Mouse (Mus musculus) heart, embryonic 11.5 days (tissue): ENCODE data around the gene Mtmr1. TPM values are rescaled to one million over a fixed set of nuclear protein-coding genes. Genes with fewer than 3 reads are reported as not detected.

Experiments
- ATAC-seq: fragments of 200-750 bp; cut with Nextera tagmentation; replicated peaks from 2 replicates; pipeline ENCODE4 v1.8.0; 2017; ENCODE audit warnings: moderate library complexity; ENCODE audit not compliant: insufficient number of reproducible peaks, low FRiP score, low TSS enrichment
- H3K27ac ChIP-seq: fragments of 300-500 bp; sonication (generic); 2 replicates; pipeline ENCODE4 v1.5.1; 2014; ENCODE audit warnings: mild to moderate bottlenecking, low read depth, low read length
- H3K27me3 ChIP-seq: fragments of 300-500 bp; sonication (generic); 2 replicates; pipeline ENCODE4 v1.6.1; 2014; ENCODE audit warnings: mild to moderate bottlenecking, low read length, mixed read lengths; ENCODE audit not compliant: control insufficient read depth, insufficient read depth
- H3K36me3 ChIP-seq: fragments of 300-500 bp; sonication (generic); 2 replicates; pipeline ENCODE4 v1.6.1; 2014; ENCODE audit warnings: mild to moderate bottlenecking, low read length, moderate library complexity, mixed read lengths; ENCODE audit not compliant: control insufficient read depth, insufficient read depth
- H3K4me1 ChIP-seq: fragments of 300-500 bp; sonication (generic); 2 replicates; pipeline ENCODE4 v1.6.1; 2014; ENCODE audit warnings: low read length; ENCODE audit not compliant: control insufficient read depth, insufficient read depth
- H3K4me2 ChIP-seq: fragments of 300-500 bp; sonication (generic); 2 replicates; pipeline ENCODE4 v1.6.1; 2014; ENCODE audit warnings: mild to moderate bottlenecking, moderate library complexity
- H3K4me3 ChIP-seq: fragments of 300-500 bp; sonication (generic); 2 replicates; pipeline ENCODE4 v1.5.1; 2014; ENCODE audit warnings: low read depth, low read length
- H3K9ac ChIP-seq: fragments of 300-500 bp; sonication (generic); 2 replicates; pipeline ENCODE4 v1.6.1; 2014; ENCODE audit warnings: mild to moderate bottlenecking, low read depth, low read length, moderate library complexity
- H3K9me3 ChIP-seq: fragments of 300-500 bp; sonication (generic); replicated peaks from 2 replicates; pipeline ENCODE4 v1.6.1; 2016; ENCODE audit warnings: low read length; ENCODE audit not compliant: control insufficient read depth
- WGBS: fragments of 180-500 bp; shearing (Covaris S2); extraction: QIAGEN DNeasy Blood & Tissue Kit; methylation state at CpG from one replicate; pipeline ENCODE4 v1.1.7; 2014; ENCODE audit not compliant: insufficient replicate concordance; 5-methylcytosine and 5-hydroxymethylcytosine counted together
- polyA plus RNA-seq: library from polyadenylated mRNA; unstranded; fragments of >200 nt; fragmentation: Nextera tagmentation; extraction: Ambion mirVana; gene quantifications from 2 replicates; pipeline ENCODE4 v1.2.1, GENCODE M21; 2014

Gene Mtmr1
- polyA plus RNA-seq, 1 experiment from 2014 or later, result 11.3 TPM

- H3K4me2 ChIP-seq, result no peak overlapping the region
- no peaks in the 10 kb centered on the region for H3K4me1 ChIP-seq
- no peaks in the 10 kb centered on the region for H3K36me3 ChIP-seq
- H3K4me3 ChIP-seq, result no peak overlapping the region
- H3K27me3 ChIP-seq, result no peaks in the 10 kb centered on the region
- no peak for ATAC-seq
- no peaks in the 10 kb centered on the region for H3K9me3 ChIP-seq
- H3K27ac ChIP-seq, result no peak overlapping the region
- H3K9ac ChIP-seq, result no peak overlapping the region
Measured at GRCm38 (mm10) chrX:71427491-71427890, 62.9 kb downstream of the Mtmr1 start.

- H3K4me1 ChIP-seq, result no peaks in the 10 kb centered on the region
- WGBS, result 84% methylated on average over 5 of the region's 5 CpGs
- H3K9me3 ChIP-seq, result no peaks in the 10 kb centered on the region
- H3K4me3 ChIP-seq, result no peak overlapping the region
- no peak overlapping the region for H3K4me2 ChIP-seq
- no peak for ATAC-seq
- no peaks in the 10 kb centered on the region for H3K27me3 ChIP-seq
- H3K36me3 ChIP-seq, result no peaks in the 10 kb centered on the region
- no peak overlapping the region for H3K9ac ChIP-seq
- H3K27ac ChIP-seq, result no peak overlapping the region
Measured at GRCm38 (mm10) chrX:71430900-71431299, 66.3 kb downstream of the Mtmr1 start.

DNA sequence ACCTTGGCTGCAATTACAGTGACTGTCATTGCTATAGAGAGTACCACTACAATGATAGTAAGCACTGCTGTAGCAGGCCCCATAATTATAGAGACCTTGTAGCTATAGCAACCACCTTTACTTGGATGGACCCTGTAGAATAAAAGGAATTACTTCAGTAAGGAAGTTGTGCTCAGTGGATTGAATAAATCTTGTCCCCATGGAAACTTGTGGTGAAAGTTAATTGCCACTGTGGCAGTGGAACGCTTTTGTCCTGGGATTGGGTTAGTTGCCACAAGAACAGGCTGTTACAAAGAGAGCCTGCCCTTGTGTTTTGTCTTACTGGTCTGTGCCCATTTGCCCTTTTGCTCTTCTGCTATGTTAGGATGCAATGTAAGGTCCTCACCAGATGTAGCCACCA lies 69.9 kb downstream of the Mtmr1 start:
- no peaks in the 10 kb centered on the region for H3K4me1 ChIP-seq
- ATAC-seq, result no peak
- H3K4me3 ChIP-seq, result no peak overlapping the region
- no peak overlapping the region for H3K27ac ChIP-seq
- no peak overlapping the region for H3K4me2 ChIP-seq
- WGBS, result 100% methylated on average over 1 of the region's 1 CpGs
- no peak overlapping the region for H3K9ac ChIP-seq
- no peaks in the 10 kb centered on the region for H3K9me3 ChIP-seq
- H3K27me3 ChIP-seq, result no peaks in the 10 kb centered on the region
- H3K36me3 ChIP-seq, result no peaks in the 10 kb centered on the region

DNA sequence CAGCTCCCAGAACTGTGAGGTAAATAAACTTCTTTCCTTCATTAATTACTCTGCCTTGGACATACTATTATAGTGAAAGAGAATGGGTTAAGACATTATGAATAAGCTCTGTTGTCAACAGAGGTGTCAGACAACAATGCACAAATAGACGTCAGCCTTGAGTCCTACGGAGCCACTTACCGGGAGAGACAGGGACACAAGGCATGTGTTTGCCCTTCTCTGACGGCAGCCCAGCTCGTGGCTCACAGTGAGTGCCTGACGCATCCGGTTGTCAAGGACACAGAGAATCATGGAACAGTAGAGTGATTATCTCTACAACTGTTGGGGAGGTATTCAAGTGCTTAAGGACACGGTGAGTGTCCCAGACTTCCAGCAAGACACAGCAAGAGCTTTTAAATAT lies 70.3 kb downstream of the Mtmr1 start:
- ATAC-seq, result no peak
- 59% methylated on average over 8 of the region's 8 CpGs for WGBS
- H3K4me1 ChIP-seq, result no peaks in the 10 kb centered on the region
- H3K9ac ChIP-seq, result no peak overlapping the region
- H3K36me3 ChIP-seq, result no peaks in the 10 kb centered on the region
- H3K9me3 ChIP-seq, result no peaks in the 10 kb centered on the region
- no peaks in the 10 kb centered on the region for H3K27me3 ChIP-seq
- no peak overlapping the region for H3K4me3 ChIP-seq
- no peak overlapping the region for H3K27ac ChIP-seq
- no peak overlapping the region for H3K4me2 ChIP-seq

- Histone ChIP-seq H3K4me3 (no peak overlapping the region), H3K27ac (no peak overlapping the region), H3K9me3 (no peaks in the 10 kb centered on the region), H3K36me3 (no peaks in the 10 kb centered on the region), H3K4me1 (no peaks in the 10 kb centered on the region), H3K27me3 (no peaks in the 10 kb centered on the region), H3K9ac (no peak overlapping the region), H3K4me2 (no peak overlapping the region)
- no peak for ATAC-seq
- WGBS, result 86% methylated on average over 2 of the region's 2 CpGs
Measured at GRCm38 (mm10) chrX:71435542-71435941, 71.0 kb downstream of the Mtmr1 start.

GRCm38 (mm10) chrX:71439473-71439872 lies 74.9 kb downstream of the Mtmr1 start:
- Histone ChIP-seq H3K9ac (no peak overlapping the region), H3K27me3 (no peaks in the 10 kb centered on the region), H3K36me3 (no peaks in the 10 kb centered on the region), H3K4me3 (no peak overlapping the region), H3K9me3 (no peaks in the 10 kb centered on the region), H3K4me2 (no peak overlapping the region), H3K27ac (no peak overlapping the region), H3K4me1 (no peaks in the 10 kb centered on the region)
- WGBS, result 80% methylated on average over 6 of the region's 6 CpGs
- no peak for ATAC-seq

GRCm38 (mm10) chrX:71442916-71443315 lies 78.4 kb downstream of the Mtmr1 start:
- Histone ChIP-seq H3K4me3 (no peak overlapping the region), H3K27ac (no peak overlapping the region), H3K36me3 (no peaks in the 10 kb centered on the region), H3K27me3 (no peaks in the 10 kb centered on the region), H3K9ac (no peak overlapping the region), H3K9me3 (no peaks in the 10 kb centered on the region), H3K4me1 (no peaks in the 10 kb centered on the region), H3K4me2 (no peak overlapping the region)
- WGBS, result 70% methylated on average over 5 of the region's 5 CpGs
- no peak for ATAC-seq

DNA sequence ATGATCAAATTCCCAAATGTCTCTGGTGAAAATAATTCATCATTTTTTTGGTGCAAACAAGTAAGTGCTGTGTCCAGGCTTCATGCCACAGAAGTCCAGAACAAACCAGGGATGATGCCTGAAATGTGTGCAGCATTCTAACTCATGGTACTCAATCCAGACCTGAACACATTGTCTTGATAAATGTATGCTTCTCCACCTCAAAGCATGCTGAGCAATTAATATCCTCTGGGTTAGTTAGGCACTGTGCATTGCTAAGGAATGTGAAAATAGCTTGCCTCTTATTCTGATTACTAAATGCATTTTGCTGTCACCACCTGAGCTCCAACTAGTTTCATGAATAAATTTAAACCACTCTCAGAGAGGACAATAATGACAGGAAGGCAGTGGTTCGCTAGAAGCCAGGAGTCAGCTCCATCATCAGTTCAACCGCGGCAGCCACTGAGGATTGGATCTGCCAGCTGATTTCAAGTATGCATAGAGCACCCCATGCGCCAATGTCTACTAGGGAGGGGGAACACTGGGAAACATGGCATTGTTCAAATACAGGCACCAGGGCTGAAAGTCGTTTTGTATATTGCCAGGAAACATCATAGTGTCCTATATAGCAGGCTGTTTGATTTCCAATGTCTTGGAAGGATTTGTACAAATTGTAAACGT lies 91.6 kb downstream of the Mtmr1 start:
- H3K4me1 ChIP-seq, result no peaks in the 10 kb centered on the region
- no peak overlapping the region for H3K9ac ChIP-seq
- ATAC-seq, result no peak
- no peaks in the 10 kb centered on the region for H3K27me3 ChIP-seq
- H3K4me2 ChIP-seq, result no peak overlapping the region
- H3K27ac ChIP-seq, result no peak overlapping the region
- WGBS, result 86% methylated on average over 6 of the region's 6 CpGs
- H3K4me3 ChIP-seq, result no peak overlapping the region
- H3K9me3 ChIP-seq, result no peaks in the 10 kb centered on the region
- H3K36me3 ChIP-seq, result no peaks in the 10 kb centered on the region

DNA sequence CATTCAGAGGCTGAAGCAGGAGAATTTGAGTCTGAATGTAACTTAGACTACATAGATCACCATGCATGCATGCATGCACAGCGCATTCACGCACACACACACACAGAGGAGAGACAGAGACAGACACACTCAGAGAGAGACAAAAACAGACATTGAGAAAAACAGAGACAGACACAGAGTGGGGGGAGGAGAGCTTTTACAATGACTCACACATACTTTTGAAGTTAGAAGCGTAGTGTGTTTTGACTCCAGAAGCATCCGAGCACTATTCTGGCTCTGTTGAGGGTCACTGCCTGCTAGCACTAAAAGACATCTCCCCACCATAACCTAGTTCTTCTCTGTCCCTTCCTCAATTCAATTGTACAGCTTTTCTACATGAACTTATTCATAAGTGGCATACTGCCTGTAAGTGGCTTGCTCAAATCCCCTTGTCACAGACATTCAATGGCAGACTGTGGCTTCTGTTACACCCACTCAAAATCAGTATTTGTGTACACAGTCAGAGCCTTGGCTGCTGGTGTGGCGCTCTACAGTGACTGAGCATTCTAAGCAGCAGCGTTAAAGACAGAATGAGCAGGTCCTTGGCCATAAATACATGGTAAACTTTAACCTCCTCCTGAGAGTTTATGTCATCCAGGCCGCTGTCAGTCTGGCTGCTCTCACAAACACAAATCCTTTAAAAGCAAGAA lies 99.7 kb downstream of the Mtmr1 start:
- Histone ChIP-seq H3K4me3 (no peak overlapping the region), H3K9me3 (no peaks in the 10 kb centered on the region), H3K9ac (no peak overlapping the region), H3K4me2 (no peak overlapping the region), H3K36me3 (no peaks in the 10 kb centered on the region), H3K27ac (no peak overlapping the region), H3K4me1 (no peaks in the 10 kb centered on the region), H3K27me3 (no peaks in the 10 kb centered on the region)
- 73% methylated on average over 7 of the region's 7 CpGs for WGBS
- ATAC-seq, result no peak
